Mouse (Mus musculus) spleen, postnatal 14 days (tissue): ENCODE measurements at regions not wholly inside any gene's neighbourhood (a gene's known extent, or its start where the extent isn't known, plus 50 kb on each side); places are given as distances from the start of the nearest gene placed in this dataset.

Experiments used
- DNase-seq, 2 experiments: peaks; one replicate each; pipeline ENCODE4 v3.0.0; 2021 to 2022; ENCODE audit warnings: low spot score in 2 of 2

GRCm38 (mm10) chr2:166355446-166355845 is 200.0 kb upstream of the Sulf2 start:
- no peak for DNase-seq

- DNase-seq = no peak
These were observed 198.9 kb upstream of the Sulf2 start for GRCm38 (mm10) chr2:166354391-166354790.

GRCm38 (mm10) chr2:166353447-166354111 is 198.1 kb upstream of the Sulf2 start:
- no peak for DNase-seq

- DNase-seq = no peak
These were observed 196.5 kb upstream of the Sulf2 start for GRCm38 (mm10) chr2:166351984-166352383.

GRCm38 (mm10) chr2:166351581-166351980 is 196.1 kb upstream of the Sulf2 start:
- no peak for DNase-seq

GRCm38 (mm10) chr2:166348654-166349053 is 193.2 kb upstream of the Sulf2 start:
- DNase-seq = no peak

GRCm38 (mm10) chr2:166346421-166347182 is 191.1 kb upstream of the Sulf2 start:
- DNase-seq = no peak

GRCm38 (mm10) chr2:166343551-166344340 is 188.3 kb upstream of the Sulf2 start:
- DNase-seq = no peak

- DNase-seq = no peak
These were observed 186.9 kb upstream of the Sulf2 start for GRCm38 (mm10) chr2:166342407-166342806.

GRCm38 (mm10) chr2:166340196-166340595 is 184.7 kb upstream of the Sulf2 start:
- DNase-seq = no peak

- DNase-seq = no peak
These were observed 184.0 kb upstream of the Sulf2 start for GRCm38 (mm10) chr2:166339427-166339826.

- DNase-seq = no peak
These were observed 183.1 kb upstream of the Sulf2 start for GRCm38 (mm10) chr2:166338396-166339085.

GRCm38 (mm10) chr2:166337666-166338065 is 182.2 kb upstream of the Sulf2 start:
- DNase-seq = no peak

- DNase-seq = no peak
These were observed 180.2 kb upstream of the Sulf2 start for GRCm38 (mm10) chr2:166335702-166336101.

- DNase-seq = no peak
These were observed 179.1 kb upstream of the Sulf2 start for GRCm38 (mm10) chr2:166334559-166334958.

GRCm38 (mm10) chr2:166333818-166334217 is 178.4 kb upstream of the Sulf2 start:
- DNase-seq = no peak

- no peak for DNase-seq
These were observed 177.4 kb upstream of the Sulf2 start for GRCm38 (mm10) chr2:166332748-166333417.

GRCm38 (mm10) chr2:166331192-166331591 is 175.7 kb upstream of the Sulf2 start:
- no peak for DNase-seq

GRCm38 (mm10) chr2:166330364-166330763 is 174.9 kb upstream of the Sulf2 start:
- DNase-seq = no peak

- no peak for DNase-seq
These were observed 174.3 kb upstream of the Sulf2 start for GRCm38 (mm10) chr2:166329556-166330340.

GRCm38 (mm10) chr2:166326932-166327331 is 171.5 kb upstream of the Sulf2 start:
- no peak for DNase-seq
